Mouse (Mus musculus) heart, postnatal 0 days (tissue): ENCODE measurements around the gene Lias. TPM values are rescaled to one million over a fixed set of nuclear protein-coding genes. Genes with fewer than 3 reads are reported as not detected.

Experiments
- ATAC-seq: fragments of 200-750 bp; cut with Nextera tagmentation; 2 replicates; pipeline ENCODE4 v1.8.0; 2017; ENCODE audit warnings: low read depth, moderate number of reproducible peaks, moderate library complexity; ENCODE audit not compliant: insufficient read depth
- DNase-seq: peaks from one replicate; pipeline ENCODE4 v3.0.0-alpha.2; 2016; ENCODE audit warnings: low spot score
- H3K27ac ChIP-seq: fragments of 300-500 bp; sonication (generic); 2 replicates; pipeline ENCODE4 v1.5.1; 2014; ENCODE audit warnings: low read depth, mild to moderate bottlenecking
- H3K27me3 ChIP-seq: fragments of 300-500 bp; sonication (generic); 2 replicates; pipeline ENCODE4 v1.6.1; 2014; ENCODE audit warnings: low read length, mixed read lengths; ENCODE audit not compliant: control insufficient read depth, insufficient read depth
- H3K36me3 ChIP-seq: fragments of 300-500 bp; sonication (generic); replicated peaks from 2 replicates; pipeline ENCODE4 v1.6.1; 2014; ENCODE audit warnings: low read length, mixed read lengths; ENCODE audit not compliant: control insufficient read depth, insufficient read depth
- H3K4me1 ChIP-seq: fragments of 300-500 bp; sonication (generic); 2 replicates; pipeline ENCODE4 v1.6.1; 2014; ENCODE audit warnings: antibody characterized with exemption; ENCODE audit not compliant: control insufficient read depth, insufficient read depth
- H3K4me2 ChIP-seq: fragments of 300-500 bp; sonication (generic); 2 replicates; pipeline ENCODE4 v1.6.1; 2014; ENCODE audit warnings: low read depth, mild to moderate bottlenecking, low read length, moderate library complexity
- H3K4me3 ChIP-seq: fragments of 300-500 bp; sonication (generic); 2 replicates; pipeline ENCODE4 v1.5.1; 2014; ENCODE audit warnings: low read depth, low read length
- H3K9ac ChIP-seq: fragments of 300-500 bp; sonication (generic); replicated peaks from 2 replicates; pipeline ENCODE4 v1.6.1; 2014; ENCODE audit warnings: low read depth, low read length, mixed read lengths
- H3K9me3 ChIP-seq: fragments of 300-500 bp; sonication (generic); replicated peaks from 2 replicates; pipeline ENCODE4 v1.6.1; 2016; ENCODE audit warnings: low read length; ENCODE audit not compliant: control insufficient read depth
- CTCF ChIP-seq: IDR thresholded peaks from 2 replicates; pipeline ENCODE4 v1.5.1; 2016; ENCODE audit warnings: antibody characterized with exemption, control low read depth, low read depth
- EP300 ChIP-seq: IDR thresholded peaks from 2 replicates; pipeline ENCODE4 v1.6.1; 2016; ENCODE audit warnings: antibody characterized with exemption, low read depth
- WGBS: fragments of 180-500 bp; shearing (Covaris S2); extraction: QIAGEN DNeasy Blood & Tissue Kit; methylation state at CpG from one replicate; pipeline ENCODE4 v1.1.7; 2014; 5-methylcytosine and 5-hydroxymethylcytosine counted together
- polyA plus RNA-seq: library from polyadenylated mRNA; unstranded; fragments of >200 nt; fragmentation: Nextera tagmentation; extraction: Ambion mirVana; gene quantifications from 2 replicates; pipeline ENCODE4 v1.2.1, GENCODE M21; 2015
- total RNA-seq: library from RNA; depleted of rRNA; stranded (reverse); fragments of >200 nt; gene quantifications from 2 replicates; pipeline ENCODE4 v1.2.3, GENCODE M21; 2014; ENCODE audit warnings: low replicate concordance

Gene Lias
- total and polyA plus RNA-seq, 2 experiments from 2014 or later, result 26.2 to 75.2 TPM

DNA sequence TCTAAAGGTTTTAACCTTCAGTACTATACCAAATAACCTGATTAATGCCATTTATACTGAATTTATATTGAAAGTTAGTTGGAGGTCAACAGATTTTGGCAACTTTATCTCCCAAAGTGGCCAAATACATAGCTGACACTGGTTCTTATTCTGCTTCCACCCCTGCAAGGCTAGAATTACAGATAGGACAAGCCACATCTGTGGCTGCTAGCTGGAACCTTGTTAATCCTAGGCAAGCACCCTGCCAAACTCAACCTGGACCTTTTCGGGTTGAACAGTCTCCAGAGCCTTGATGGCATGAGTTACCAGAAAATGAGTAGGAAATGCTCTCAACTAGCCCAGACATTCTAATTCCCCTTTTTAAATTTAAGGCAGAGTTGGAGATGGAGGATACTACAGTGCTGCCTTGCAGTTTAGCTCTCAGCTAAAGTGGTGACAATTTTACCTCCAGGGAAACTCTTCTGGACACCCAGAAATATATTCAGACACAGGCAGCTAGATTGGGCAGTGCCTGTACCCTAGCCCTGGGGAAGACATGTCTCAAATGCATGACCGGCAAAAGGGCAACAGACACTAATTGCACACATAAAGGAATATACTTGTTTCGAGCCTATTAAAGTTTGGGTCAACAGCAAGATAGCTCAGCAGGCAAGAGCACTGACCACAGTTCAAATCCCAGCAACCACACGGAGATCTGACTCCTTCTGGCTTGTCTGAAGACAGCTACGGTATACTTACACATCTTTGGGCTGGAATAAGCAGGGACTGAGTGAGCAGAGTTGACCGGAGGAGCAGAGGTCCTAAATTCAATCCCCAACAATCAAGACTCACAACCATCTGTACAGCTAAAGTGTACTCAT, 4.1 kb upstream of the Lias start:
- Histone ChIP-seq H3K9me3 (no peaks in the 10 kb centered on the region), H3K4me3 (no peak overlapping the region), H3K27ac (no peak overlapping the region), H3K27me3 (no peaks in the 10 kb centered on the region), H3K36me3 (peaks cover 40% of the 10 kb centered on the region), H3K4me2 (no peak overlapping the region), H3K4me1 (peaks cover 9% of the 10 kb centered on the region), H3K9ac (no peak overlapping the region)
- TF ChIP-seq EP300, result no peak
- TF ChIP-seq CTCF, result no peak
- WGBS, result 75% methylated on average over 6 of the region's 6 CpGs
- DNase-seq, result no peak
- no peak for ATAC-seq

DNA sequence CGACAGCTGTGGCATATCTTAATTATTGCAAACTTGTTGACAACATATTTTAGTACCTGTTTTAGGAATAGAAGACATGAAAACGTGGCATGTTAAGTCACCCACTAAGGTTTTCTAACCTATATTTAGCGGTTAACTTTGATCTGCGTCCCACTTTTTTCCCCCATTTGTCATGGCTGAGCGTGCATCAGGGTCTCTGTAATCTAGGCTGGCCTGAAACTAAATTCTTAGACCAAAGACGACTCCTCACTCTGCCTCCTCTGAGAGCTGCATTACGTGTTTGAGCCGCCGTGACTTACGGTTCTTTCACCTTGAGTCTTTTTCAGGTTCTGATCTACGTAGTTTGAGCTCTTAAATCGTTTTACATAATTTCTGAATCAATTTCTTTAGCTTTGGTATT, 456 bp downstream of the Lias start:
- no peak for TF ChIP-seq CTCF
- TF ChIP-seq EP300, result no peak
- H3K27ac ChIP-seq, result peak overlapping the region; percentile 77
- peaks cover 55% of the 10 kb centered on the region for H3K36me3 ChIP-seq
- peaks cover 9% of the 10 kb centered on the region for H3K4me1 ChIP-seq
- peak overlapping the region; percentile 80 for H3K4me2 ChIP-seq
- H3K9ac ChIP-seq, result peak overlapping the region; percentile 98
- ATAC-seq (peak; percentile 42; the same call in 1 of the 2 replicates), DNase-seq (no peak)
- no peaks in the 10 kb centered on the region for H3K27me3 ChIP-seq
- no peaks in the 10 kb centered on the region for H3K9me3 ChIP-seq
- 3% methylated on average over 12 of the region's 12 CpGs for WGBS
- peak overlapping the region; percentile 87 for H3K4me3 ChIP-seq

DNA sequence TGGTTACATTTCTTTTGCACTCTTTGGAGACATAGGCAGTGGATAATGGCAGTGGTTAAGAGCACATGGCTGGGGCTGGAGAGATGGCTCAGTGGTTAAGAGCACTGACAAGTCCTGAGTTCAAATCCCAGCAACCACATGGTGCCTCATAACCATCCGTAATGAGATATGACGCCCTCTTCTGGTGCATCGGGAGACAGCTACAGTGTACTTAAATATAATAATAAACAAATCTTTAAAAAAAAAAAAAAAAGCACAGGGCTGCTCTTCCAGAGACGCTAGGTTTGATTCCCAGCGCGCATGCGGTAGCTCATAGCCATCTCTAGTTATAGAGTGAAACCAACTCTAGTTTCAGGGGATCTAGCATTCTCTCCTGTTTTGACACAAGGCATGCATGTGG, 3.1 kb downstream of the Lias start:
- no peaks in the 10 kb centered on the region for H3K27me3 ChIP-seq
- DNase-seq (no peak), ATAC-seq (no peak)
- no peak overlapping the region for H3K4me3 ChIP-seq
- H3K4me1 ChIP-seq, result peaks cover 9% of the 10 kb centered on the region
- WGBS, result 86% methylated on average over 7 of the region's 7 CpGs
- no peak overlapping the region for H3K27ac ChIP-seq
- TF ChIP-seq CTCF, result no peak
- TF ChIP-seq EP300, result no peak
- H3K9ac ChIP-seq, result no peak overlapping the region
- H3K36me3 ChIP-seq, result peaks cover 54% of the 10 kb centered on the region
- H3K9me3 ChIP-seq, result no peaks in the 10 kb centered on the region
- H3K4me2 ChIP-seq, result no peak overlapping the region

DNA sequence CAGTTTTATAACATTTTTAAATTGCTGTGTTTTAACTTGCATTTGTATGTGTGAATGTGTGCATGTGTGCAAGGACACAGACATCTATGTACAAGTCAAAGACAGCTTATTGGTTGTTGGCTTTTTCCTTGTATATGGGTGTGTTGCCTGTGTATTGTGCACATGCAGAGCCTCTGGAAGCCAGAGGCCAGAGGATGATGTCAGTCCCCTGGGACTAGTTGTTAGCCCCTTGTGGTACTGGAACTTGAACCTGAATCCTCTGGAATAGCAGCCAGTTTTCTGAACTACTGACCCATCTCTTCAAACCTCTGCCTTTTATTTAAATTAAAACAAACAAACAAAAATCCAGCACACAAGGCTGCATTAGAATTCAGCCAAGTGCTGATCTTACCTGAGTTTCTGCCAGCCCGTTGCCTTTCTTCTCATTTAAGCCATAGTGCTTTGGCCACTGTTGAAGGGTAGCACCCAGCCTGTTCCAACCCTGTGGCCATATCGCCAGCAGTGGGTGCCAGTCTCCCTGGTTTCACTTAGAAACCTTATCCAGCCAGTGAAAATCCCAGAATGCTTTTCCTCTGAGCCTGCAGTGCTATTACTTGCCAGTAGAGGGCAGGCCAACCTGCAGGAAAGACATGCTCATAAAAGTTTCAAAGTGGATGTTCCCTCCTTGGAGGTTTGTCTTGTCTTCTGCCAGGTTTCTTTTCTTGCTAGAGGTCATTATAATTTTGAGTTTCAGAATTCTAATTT, 10.1 kb downstream of the Lias start:
- no peak overlapping the region for H3K4me3 ChIP-seq
- H3K4me2 ChIP-seq, result no peak overlapping the region
- no peak overlapping the region for H3K27ac ChIP-seq
- ATAC-seq, result peak; percentile 79
- 22% methylated on average over 2 of the region's 2 CpGs for WGBS
- H3K36me3 ChIP-seq, result peaks cover 77% of the 10 kb centered on the region
- DNase-seq, result peak; percentile 83
- no peaks in the 10 kb centered on the region for H3K4me1 ChIP-seq
- H3K9me3 ChIP-seq, result no peaks in the 10 kb centered on the region
- TF ChIP-seq CTCF (peak; percentile 99), EP300 (no peak)
- no peak overlapping the region for H3K9ac ChIP-seq
- H3K27me3 ChIP-seq, result no peaks in the 10 kb centered on the region

DNA sequence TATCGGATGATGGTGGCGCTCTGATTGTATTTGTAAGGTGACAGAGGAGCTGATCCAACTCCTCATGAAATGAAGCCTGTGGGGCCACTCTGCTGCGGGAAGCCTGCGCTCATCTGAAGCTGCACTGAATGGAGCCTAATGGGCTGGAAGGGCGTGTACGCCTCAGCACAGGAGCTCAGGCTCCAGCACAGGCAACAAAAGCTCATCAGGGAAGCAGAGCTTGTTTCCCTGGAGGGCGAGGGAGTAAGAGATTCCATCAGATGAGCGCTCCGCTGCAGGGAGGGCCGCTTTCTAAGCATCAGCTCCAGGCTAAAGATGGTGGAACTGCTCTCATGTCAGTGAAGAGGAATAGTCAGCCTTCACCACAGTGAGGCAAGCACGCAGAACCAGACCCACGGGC, 16.7 kb downstream of the Lias start:
- Histone ChIP-seq H3K4me3 (no peak overlapping the region), H3K36me3 (peaks cover 71% of the 10 kb centered on the region), H3K4me2 (no peak overlapping the region), H3K27ac (no peak overlapping the region), H3K27me3 (no peaks in the 10 kb centered on the region), H3K9me3 (no peaks in the 10 kb centered on the region), H3K9ac (no peak overlapping the region), H3K4me1 (no peaks in the 10 kb centered on the region)
- DNase-seq (no peak), ATAC-seq (no peak)
- 65% methylated on average over 12 of the region's 12 CpGs for WGBS
- TF ChIP-seq EP300, result no peak
- no peak for TF ChIP-seq CTCF
